Mouse (Mus musculus): ENCODE measurements around the gene Get4. TPM values are rescaled to one million over a fixed set of nuclear protein-coding genes. Genes with fewer than 3 reads are reported as not detected.
A peak's percentile ranks its signal among the peaks of the same experiment; 100 is the strongest.

Gene Get4
- 148 and 159 TPM in 2 replicates for polyA plus RNA-seq (2014; fragmentation: Nextera tagmentation; extraction: Ambion mirVana)

- Histone ChIP-seq H3K36me3 (ENCODE audit: control insufficient read depth, insufficient read depth, low read length) (peaks cover 10% of the 10 kb centered on the region; the same call in 1 of the 2 replicates), H3K27me3 (ENCODE audit: control insufficient read depth, insufficient read depth, low read length) (no peaks in the 10 kb centered on the region), H3K9me3 (ENCODE audit: control insufficient read depth, low read length) (no peaks in the 10 kb centered on the region), H3K9ac (ENCODE audit: low read length) (peak within 1 kb of the TSS; percentile 70), H3K4me2 (ENCODE audit: low read depth, severe bottlenecking) (peak within 1 kb of the TSS; percentile 92), H3K4me3 (ENCODE audit: low read depth, low read length) (peak within 1 kb of the TSS; percentile 58), H3K4me1 (ENCODE audit: control insufficient read depth, insufficient read depth, low read length) (peaks cover 10% of the 10 kb centered on the region), H3K27ac (replicated peaks; ENCODE audit: low read depth, low read length) (peak within 1 kb of the TSS; percentile 64; the same call in 1 of the 2 replicates)
- ATAC-seq (ENCODE audit: insufficient number of reproducible peaks, low FRiP score, low TSS enrichment, low read depth) (peak; percentile 95), DNase-seq (ENCODE audit: low spot score) (peak; percentile 99)
- under 1% methylated on average over 86 of the region's 90 CpGs for WGBS
Measured at GRCm38 (mm10) chr5:139252081-139252909, at the start of gene Get4. Gene Get4 (plus strand): TSS chr5:139252324.

- ATAC-seq (ENCODE audit: insufficient number of reproducible peaks, low FRiP score, low TSS enrichment, low read depth) (no peak), DNase-seq (ENCODE audit: low spot score) (no peak)
- Histone ChIP-seq H3K27me3 (ENCODE audit: control insufficient read depth, insufficient read depth, low read length) (no peaks in the 10 kb centered on the region), H3K36me3 (ENCODE audit: control insufficient read depth, insufficient read depth, low read length) (no peaks in the 10 kb centered on the region), H3K4me2 (ENCODE audit: low read depth, severe bottlenecking) (no peak overlapping the region), H3K4me1 (ENCODE audit: control insufficient read depth, insufficient read depth, low read length) (peaks cover 9% of the 10 kb centered on the region), H3K9ac (ENCODE audit: low read length) (no peak overlapping the region), H3K27ac (replicated peaks; ENCODE audit: low read depth, low read length) (no peak overlapping the region), H3K4me3 (ENCODE audit: low read depth, low read length) (no peak overlapping the region), H3K9me3 (ENCODE audit: control insufficient read depth, low read length) (no peaks in the 10 kb centered on the region)
- 86% methylated on average over 5 of the region's 5 CpGs for WGBS
Measured at GRCm38 (mm10) chr5:139203312-139203711, 48.8 kb upstream of the Get4 start.

- no peak overlapping the region for H3K4me2 ChIP-seq (ENCODE audit: low read depth, severe bottlenecking)
- H3K27ac ChIP-seq (replicated peaks; ENCODE audit: low read depth, low read length), result no peak overlapping the region
- ATAC-seq (ENCODE audit: insufficient number of reproducible peaks, low FRiP score, low TSS enrichment, low read depth) (no peak), DNase-seq (ENCODE audit: low spot score) (no peak)
- H3K27me3 ChIP-seq (ENCODE audit: control insufficient read depth, insufficient read depth, low read length), result no peaks in the 10 kb centered on the region
- H3K4me1 ChIP-seq (ENCODE audit: control insufficient read depth, insufficient read depth, low read length), result peaks cover 6% of the 10 kb centered on the region
- H3K9ac ChIP-seq (ENCODE audit: low read length), result no peak overlapping the region
- no peaks in the 10 kb centered on the region for H3K9me3 ChIP-seq (ENCODE audit: control insufficient read depth, low read length)
- 74% methylated on average over 4 of the region's 4 CpGs for WGBS
- H3K4me3 ChIP-seq (ENCODE audit: low read depth, low read length), result no peak overlapping the region
- peaks cover 7% of the 10 kb centered on the region; the same call in 1 of the 2 replicates for H3K36me3 ChIP-seq (ENCODE audit: control insufficient read depth, insufficient read depth, low read length)
Measured at GRCm38 (mm10) chr5:139206081-139206480, 46.0 kb upstream of the Get4 start.

- no peak overlapping the region for H3K4me2 ChIP-seq (ENCODE audit: low read depth, severe bottlenecking)
- no peak overlapping the region for H3K9ac ChIP-seq (ENCODE audit: low read length)
- H3K4me1 ChIP-seq (ENCODE audit: control insufficient read depth, insufficient read depth, low read length), result peaks cover 3% of the 10 kb centered on the region
- H3K9me3 ChIP-seq (ENCODE audit: control insufficient read depth, low read length), result no peaks in the 10 kb centered on the region
- ATAC-seq (ENCODE audit: insufficient number of reproducible peaks, low FRiP score, low TSS enrichment, low read depth), result no peak
- H3K36me3 ChIP-seq (ENCODE audit: control insufficient read depth, insufficient read depth, low read length), result peaks cover 7% of the 10 kb centered on the region; the same call in 1 of the 2 replicates
- no peak for DNase-seq (ENCODE audit: low spot score)
- no peak overlapping the region for H3K4me3 ChIP-seq (ENCODE audit: low read depth, low read length)
- no peak overlapping the region for H3K27ac ChIP-seq (replicated peaks; ENCODE audit: low read depth, low read length)
- WGBS, result 81% methylated on average over 7 of the region's 7 CpGs
- no peaks in the 10 kb centered on the region for H3K27me3 ChIP-seq (ENCODE audit: control insufficient read depth, insufficient read depth, low read length)
Measured at GRCm38 (mm10) chr5:139206525-139206924, 45.6 kb upstream of the Get4 start.

- Histone ChIP-seq H3K4me3 (ENCODE audit: low read depth, low read length) (no peak overlapping the region), H3K4me1 (ENCODE audit: control insufficient read depth, insufficient read depth, low read length) (no peaks in the 10 kb centered on the region), H3K27me3 (ENCODE audit: control insufficient read depth, insufficient read depth, low read length) (no peaks in the 10 kb centered on the region), H3K9me3 (ENCODE audit: control insufficient read depth, low read length) (no peaks in the 10 kb centered on the region), H3K4me2 (ENCODE audit: low read depth, severe bottlenecking) (no peak overlapping the region), H3K36me3 (ENCODE audit: control insufficient read depth, insufficient read depth, low read length) (peaks cover 7% of the 10 kb centered on the region; the same call in 1 of the 2 replicates), H3K27ac (replicated peaks; ENCODE audit: low read depth, low read length) (no peak overlapping the region), H3K9ac (ENCODE audit: low read length) (no peak overlapping the region)
- DNase-seq (ENCODE audit: low spot score) (no peak), ATAC-seq (ENCODE audit: insufficient number of reproducible peaks, low FRiP score, low TSS enrichment, low read depth) (no peak)
Measured at GRCm38 (mm10) chr5:139208183-139208582, 43.9 kb upstream of the Get4 start.

GRCm38 (mm10) chr5:139208871-139209684, 43.0 kb upstream of the Get4 start:
- H3K36me3 ChIP-seq (ENCODE audit: control insufficient read depth, insufficient read depth, low read length), result peaks cover 7% of the 10 kb centered on the region; the same call in 1 of the 2 replicates
- H3K9ac ChIP-seq (ENCODE audit: low read length), result no peak overlapping the region
- WGBS, result 92% methylated on average over 10 of the region's 10 CpGs
- no peaks in the 10 kb centered on the region for H3K4me1 ChIP-seq (ENCODE audit: control insufficient read depth, insufficient read depth, low read length)
- DNase-seq (ENCODE audit: low spot score), result no peak
- no peak for ATAC-seq (ENCODE audit: insufficient number of reproducible peaks, low FRiP score, low TSS enrichment, low read depth)
- no peaks in the 10 kb centered on the region for H3K9me3 ChIP-seq (ENCODE audit: control insufficient read depth, low read length)
- H3K4me3 ChIP-seq (ENCODE audit: low read depth, low read length), result no peak overlapping the region
- no peak overlapping the region for H3K4me2 ChIP-seq (ENCODE audit: low read depth, severe bottlenecking)
- H3K27me3 ChIP-seq (ENCODE audit: control insufficient read depth, insufficient read depth, low read length), result no peaks in the 10 kb centered on the region
- H3K27ac ChIP-seq (replicated peaks; ENCODE audit: low read depth, low read length), result no peak overlapping the region

GRCm38 (mm10) chr5:139209685-139210026, 42.5 kb upstream of the Get4 start:
- DNase-seq (ENCODE audit: low spot score) (no peak), ATAC-seq (ENCODE audit: insufficient number of reproducible peaks, low FRiP score, low TSS enrichment, low read depth) (no peak)
- no peaks in the 10 kb centered on the region for H3K27me3 ChIP-seq (ENCODE audit: control insufficient read depth, insufficient read depth, low read length)
- H3K36me3 ChIP-seq (ENCODE audit: control insufficient read depth, insufficient read depth, low read length), result peaks cover 7% of the 10 kb centered on the region; the same call in 1 of the 2 replicates
- H3K4me3 ChIP-seq (ENCODE audit: low read depth, low read length), result no peak overlapping the region
- no peak overlapping the region for H3K4me2 ChIP-seq (ENCODE audit: low read depth, severe bottlenecking)
- no peak overlapping the region for H3K27ac ChIP-seq (replicated peaks; ENCODE audit: low read depth, low read length)
- H3K4me1 ChIP-seq (ENCODE audit: control insufficient read depth, insufficient read depth, low read length), result no peaks in the 10 kb centered on the region
- no peaks in the 10 kb centered on the region for H3K9me3 ChIP-seq (ENCODE audit: control insufficient read depth, low read length)
- no peak overlapping the region for H3K9ac ChIP-seq (ENCODE audit: low read length)
- 94% methylated on average over 7 of the region's 7 CpGs for WGBS

- Histone ChIP-seq H3K4me2 (ENCODE audit: low read depth, severe bottlenecking) (no peak overlapping the region), H3K4me3 (ENCODE audit: low read depth, low read length) (no peak overlapping the region), H3K9me3 (ENCODE audit: control insufficient read depth, low read length) (no peaks in the 10 kb centered on the region), H3K9ac (ENCODE audit: low read length) (no peak overlapping the region), H3K27me3 (ENCODE audit: control insufficient read depth, insufficient read depth, low read length) (no peaks in the 10 kb centered on the region), H3K36me3 (ENCODE audit: control insufficient read depth, insufficient read depth, low read length) (peaks cover 14% of the 10 kb centered on the region), H3K4me1 (ENCODE audit: control insufficient read depth, insufficient read depth, low read length) (no peaks in the 10 kb centered on the region), H3K27ac (replicated peaks; ENCODE audit: low read depth, low read length) (no peak overlapping the region)
- WGBS, result 96% methylated on average over 11 of the region's 11 CpGs
- DNase-seq (ENCODE audit: low spot score) (no peak), ATAC-seq (ENCODE audit: insufficient number of reproducible peaks, low FRiP score, low TSS enrichment, low read depth) (no peak)
Measured at GRCm38 (mm10) chr5:139211737-139212385, 40.3 kb upstream of the Get4 start.
